Mouse (Mus musculus): Measurements from ENCODE around the gene Prkaa2. TPM values are rescaled to one million over a fixed set of nuclear protein-coding genes. Genes with fewer than 3 reads are reported as not detected.

Gene Prkaa2
- polyA plus RNA-seq (2014; fragmentation: Nextera tagmentation; extraction: Ambion mirVana): 2.8 and 5.5 TPM in 2 replicates

DNA sequence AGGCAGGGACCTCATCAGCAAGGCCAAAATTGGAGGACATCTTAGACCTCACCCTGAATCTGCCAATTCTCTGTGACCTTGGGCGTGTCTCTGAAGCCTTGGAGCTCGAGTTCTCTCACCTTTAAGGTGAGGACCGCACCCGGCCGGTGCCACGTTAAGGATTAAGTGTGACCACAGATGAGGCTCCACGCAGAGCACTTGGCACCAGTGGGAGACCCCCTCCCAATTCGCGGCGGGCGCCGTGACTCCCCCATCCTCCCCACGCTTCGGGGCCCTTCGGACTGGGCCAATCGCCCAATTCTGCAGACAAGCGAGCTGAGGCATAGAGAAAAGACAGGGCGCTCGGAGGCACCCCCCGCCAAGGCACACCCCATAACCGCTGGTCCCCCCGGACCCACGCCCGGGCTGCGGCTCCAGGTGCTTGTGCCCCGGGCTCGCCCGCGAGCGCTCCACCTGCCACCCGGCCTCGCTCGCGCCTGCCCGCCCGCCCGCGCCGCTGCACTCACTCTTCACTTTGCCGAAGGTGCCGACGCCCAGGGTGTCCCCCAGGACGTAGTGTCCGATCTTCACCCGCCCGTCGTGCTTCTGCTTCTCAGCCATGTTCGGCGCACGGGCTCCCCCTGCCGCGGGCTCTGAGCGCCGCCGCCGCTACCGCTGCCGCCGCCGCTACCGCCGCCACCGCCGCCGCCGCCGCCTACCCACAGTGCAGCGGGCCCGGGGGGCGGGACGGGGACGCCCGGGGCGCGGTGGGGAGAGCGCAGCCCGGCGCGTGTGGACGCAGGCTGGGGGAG, at the start of gene Prkaa2:
Gene Prkaa2, minus strand, starts transcription at position 692 of the 791 bp plus-strand sequence.
- ATAC-seq (ENCODE audit: low FRiP score, low TSS enrichment): peak; percentile 91
- Histone ChIP-seq H3K4me2 (replicated peaks; ENCODE audit: low read depth, low read length) (peak within 1 kb of the TSS; percentile 97), H3K27me3 (ENCODE audit: control insufficient read depth, insufficient read depth, low read length) (peaks cover 14% of the 10 kb centered on the region), H3K4me1 (ENCODE audit: control insufficient read depth, insufficient read depth, low read length) (peaks cover 5% of the 10 kb centered on the region; the same call in 1 of the 2 replicates), H3K9me3 (ENCODE audit: control insufficient read depth, low read length) (no peaks in the 10 kb centered on the region), H3K36me3 (ENCODE audit: control insufficient read depth, insufficient read depth, low read length) (no peaks in the 10 kb centered on the region), H3K4me3 (ENCODE audit: low read length) (peak within 1 kb of the TSS; percentile 76), H3K27ac (ENCODE audit: low read depth, low read length) (no peak within 1 kb of the TSS), H3K9ac (ENCODE audit: low read depth, low read length) (peak within 1 kb of the TSS; percentile 69)
- under 1% methylated on average over 79 of the region's 80 CpGs for WGBS

GRCm38 (mm10) chr4:105159531-105159870, 49.8 kb upstream of the Prkaa2 start:
- Histone ChIP-seq H3K9me3 (ENCODE audit: control insufficient read depth, low read length) (no peaks in the 10 kb centered on the region), H3K36me3 (ENCODE audit: control insufficient read depth, insufficient read depth, low read length) (peaks cover 8% of the 10 kb centered on the region; the same call in 1 of the 2 replicates), H3K9ac (ENCODE audit: low read depth, low read length) (peak overlapping the region; percentile 95; the same call in 1 of the 2 replicates), H3K4me1 (ENCODE audit: control insufficient read depth, insufficient read depth, low read length) (peaks cover 16% of the 10 kb centered on the region; the same call in 1 of the 2 replicates), H3K27me3 (ENCODE audit: control insufficient read depth, insufficient read depth, low read length) (no peaks in the 10 kb centered on the region), H3K4me2 (replicated peaks; ENCODE audit: low read depth, low read length) (peak overlapping the region; percentile 73), H3K4me3 (ENCODE audit: low read length) (peak overlapping the region; percentile 90), H3K27ac (ENCODE audit: low read depth, low read length) (no peak overlapping the region)
- WGBS: 24% methylated on average over 6 of the region's 6 CpGs
- no peak for ATAC-seq (ENCODE audit: low FRiP score, low TSS enrichment)

GRCm38 (mm10) chr4:105158651-105159530, 49.2 kb upstream of the Prkaa2 start:
- peak overlapping the region; percentile 73 for H3K4me2 ChIP-seq (replicated peaks; ENCODE audit: low read depth, low read length)
- H3K9me3 ChIP-seq (ENCODE audit: control insufficient read depth, low read length): no peaks in the 10 kb centered on the region
- peaks cover 16% of the 10 kb centered on the region; the same call in 1 of the 2 replicates for H3K4me1 ChIP-seq (ENCODE audit: control insufficient read depth, insufficient read depth, low read length)
- WGBS: 1% methylated on average over 18 of the region's 18 CpGs
- H3K36me3 ChIP-seq (ENCODE audit: control insufficient read depth, insufficient read depth, low read length): peaks cover 7% of the 10 kb centered on the region; the same call in 1 of the 2 replicates
- ATAC-seq (ENCODE audit: low FRiP score, low TSS enrichment): no peak
- peak overlapping the region; percentile 90 for H3K4me3 ChIP-seq (ENCODE audit: low read length)
- H3K9ac ChIP-seq (ENCODE audit: low read depth, low read length): peak overlapping the region; percentile 95
- H3K27me3 ChIP-seq (ENCODE audit: control insufficient read depth, insufficient read depth, low read length): no peaks in the 10 kb centered on the region
- H3K27ac ChIP-seq (ENCODE audit: low read depth, low read length): peak overlapping the region; percentile 94; the same call in 1 of the 2 replicates

DNA sequence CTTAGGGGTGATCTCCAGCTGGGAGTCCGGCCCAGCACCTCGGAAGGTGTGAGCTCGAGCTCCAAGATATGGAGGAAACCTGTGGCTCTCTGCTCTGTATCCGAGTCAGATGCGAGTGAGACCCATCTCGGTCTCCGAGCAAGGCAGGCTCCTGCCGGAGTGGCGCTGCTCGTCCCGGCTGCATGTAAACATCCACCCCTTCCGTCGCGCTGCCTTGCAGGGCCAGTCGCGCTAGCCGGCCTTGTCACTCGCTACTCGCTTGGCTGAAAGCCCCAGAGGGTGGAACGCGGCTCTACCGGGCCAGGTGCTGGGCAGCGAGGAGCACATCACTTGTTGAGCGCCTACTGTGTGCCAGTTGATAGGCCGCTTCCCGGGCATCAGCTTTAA, 48.5 kb upstream of the Prkaa2 start:
- Histone ChIP-seq H3K4me3 (ENCODE audit: low read length) (peak overlapping the region; percentile 90), H3K27ac (ENCODE audit: low read depth, low read length) (peak overlapping the region; percentile 94), H3K9ac (ENCODE audit: low read depth, low read length) (peak overlapping the region; percentile 95), H3K9me3 (ENCODE audit: control insufficient read depth, low read length) (no peaks in the 10 kb centered on the region), H3K4me2 (replicated peaks; ENCODE audit: low read depth, low read length) (peak overlapping the region; percentile 73), H3K27me3 (ENCODE audit: control insufficient read depth, insufficient read depth, low read length) (no peaks in the 10 kb centered on the region), H3K36me3 (ENCODE audit: control insufficient read depth, insufficient read depth, low read length) (peaks cover 5% of the 10 kb centered on the region; the same call in 1 of the 2 replicates), H3K4me1 (ENCODE audit: control insufficient read depth, insufficient read depth, low read length) (peaks cover 10% of the 10 kb centered on the region; the same call in 1 of the 2 replicates)
- ATAC-seq (ENCODE audit: low FRiP score, low TSS enrichment): peak; percentile 67
- under 1% methylated on average over 26 of the region's 26 CpGs for WGBS

GRCm38 (mm10) chr4:105157276-105158168, 47.8 kb upstream of the Prkaa2 start, which contains the start of gene Plpp3:
Plpp3 (plus strand) TSS chr4:105157347.
- no peaks in the 10 kb centered on the region for H3K9me3 ChIP-seq (ENCODE audit: control insufficient read depth, low read length)
- peak within 1 kb of the TSS; percentile 94 for H3K27ac ChIP-seq (ENCODE audit: low read depth, low read length)
- peak within 1 kb of the TSS; percentile 90 for H3K4me3 ChIP-seq (ENCODE audit: low read length)
- H3K27me3 ChIP-seq (ENCODE audit: control insufficient read depth, insufficient read depth, low read length): no peaks in the 10 kb centered on the region
- H3K9ac ChIP-seq (ENCODE audit: low read depth, low read length): peak within 1 kb of the TSS; percentile 95
- H3K4me1 ChIP-seq (ENCODE audit: control insufficient read depth, insufficient read depth, low read length): peaks cover 8% of the 10 kb centered on the region; the same call in 1 of the 2 replicates
- H3K4me2 ChIP-seq (replicated peaks; ENCODE audit: low read depth, low read length): peak within 1 kb of the TSS; percentile 73
- peak; percentile 92 for ATAC-seq (ENCODE audit: low FRiP score, low TSS enrichment)
- WGBS: under 1% methylated on average over 77 of the region's 77 CpGs
- H3K36me3 ChIP-seq (ENCODE audit: control insufficient read depth, insufficient read depth, low read length): peaks cover 5% of the 10 kb centered on the region; the same call in 1 of the 2 replicates

GRCm38 (mm10) chr4:105156955-105157275, 47.2 kb upstream of the Prkaa2 start:
- Histone ChIP-seq H3K27me3 (ENCODE audit: control insufficient read depth, insufficient read depth, low read length) (no peaks in the 10 kb centered on the region), H3K4me1 (ENCODE audit: control insufficient read depth, insufficient read depth, low read length) (peaks cover 8% of the 10 kb centered on the region; the same call in 1 of the 2 replicates), H3K9ac (ENCODE audit: low read depth, low read length) (peak overlapping the region; percentile 95; the same call in 1 of the 2 replicates), H3K36me3 (ENCODE audit: control insufficient read depth, insufficient read depth, low read length) (peaks cover 5% of the 10 kb centered on the region; the same call in 1 of the 2 replicates), H3K9me3 (ENCODE audit: control insufficient read depth, low read length) (no peaks in the 10 kb centered on the region), H3K27ac (ENCODE audit: low read depth, low read length) (peak overlapping the region; percentile 94), H3K4me3 (ENCODE audit: low read length) (peak overlapping the region; percentile 90), H3K4me2 (replicated peaks; ENCODE audit: low read depth, low read length) (peak overlapping the region; percentile 73; the same call in 1 of the 2 replicates)
- under 1% methylated on average over 4 of the region's 4 CpGs for WGBS
- no peak for ATAC-seq (ENCODE audit: low FRiP score, low TSS enrichment)

DNA sequence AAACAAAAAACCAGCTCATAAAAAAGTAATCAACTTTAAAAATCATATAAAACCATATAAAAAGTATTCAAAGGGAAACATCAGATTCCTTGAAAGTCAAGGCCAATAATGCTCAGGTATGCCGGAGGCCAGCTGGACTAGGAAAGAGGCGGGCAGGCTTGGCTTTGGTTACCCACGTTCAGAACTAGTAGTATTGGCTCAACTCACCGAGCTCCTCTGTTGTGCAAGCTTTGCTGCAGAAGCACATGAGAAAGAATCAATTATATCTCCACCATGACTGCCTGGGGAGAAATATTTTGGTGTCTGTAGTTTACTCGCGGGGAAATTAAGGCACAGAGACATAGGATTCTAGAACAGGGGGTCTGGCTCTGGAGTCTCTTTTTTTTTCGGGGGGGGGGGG, 46.6 kb upstream of the Prkaa2 start:
- WGBS: 79% methylated on average over 7 of the region's 7 CpGs
- Histone ChIP-seq H3K4me1 (ENCODE audit: control insufficient read depth, insufficient read depth, low read length) (peaks cover 8% of the 10 kb centered on the region; the same call in 1 of the 2 replicates), H3K27ac (ENCODE audit: low read depth, low read length) (no peak overlapping the region), H3K36me3 (ENCODE audit: control insufficient read depth, insufficient read depth, low read length) (peaks cover under 1% of the 10 kb centered on the region; the same call in 1 of the 2 replicates), H3K9me3 (ENCODE audit: control insufficient read depth, low read length) (no peaks in the 10 kb centered on the region), H3K9ac (ENCODE audit: low read depth, low read length) (no peak overlapping the region), H3K4me3 (ENCODE audit: low read length) (no peak overlapping the region), H3K4me2 (replicated peaks; ENCODE audit: low read depth, low read length) (no peak overlapping the region), H3K27me3 (ENCODE audit: control insufficient read depth, insufficient read depth, low read length) (no peaks in the 10 kb centered on the region)
- ATAC-seq (ENCODE audit: low FRiP score, low TSS enrichment): no peak

- H3K27ac ChIP-seq (ENCODE audit: low read depth, low read length): no peak overlapping the region
- H3K4me2 ChIP-seq (replicated peaks; ENCODE audit: low read depth, low read length): no peak overlapping the region
- no peak overlapping the region for H3K9ac ChIP-seq (ENCODE audit: low read depth, low read length)
- H3K4me1 ChIP-seq (ENCODE audit: control insufficient read depth, insufficient read depth, low read length): no peaks in the 10 kb centered on the region
- H3K36me3 ChIP-seq (ENCODE audit: control insufficient read depth, insufficient read depth, low read length): no peaks in the 10 kb centered on the region
- H3K4me3 ChIP-seq (ENCODE audit: low read length): no peak overlapping the region
- no peaks in the 10 kb centered on the region for H3K9me3 ChIP-seq (ENCODE audit: control insufficient read depth, low read length)
- no peak for ATAC-seq (ENCODE audit: low FRiP score, low TSS enrichment)
- H3K27me3 ChIP-seq (ENCODE audit: control insufficient read depth, insufficient read depth, low read length): no peaks in the 10 kb centered on the region
- 44% methylated on average over 3 of the region's 3 CpGs for WGBS
These were observed 43.5 kb upstream of the Prkaa2 start for GRCm38 (mm10) chr4:105153227-105153626.
